Mouse (Mus musculus) cerebellum, postnatal 14 days (tissue): Measurements from ENCODE around the gene Hist1h2bn.
A peak's percentile ranks its signal among the peaks of the same experiment; 100 is the strongest.
"Not testable (repeated sequence)": the region's sequence is repeated elsewhere in the genome, so short reads cannot be mapped to it uniquely, and the experiment has no call there.

Source experiments
- DNase-seq, 2 experiments: peaks; one replicate each; pipeline ENCODE4 v3.0.0; 2021; ENCODE audit warnings: mixed read lengths in 2 of 2

Gene Hist1h2bn

DNA sequence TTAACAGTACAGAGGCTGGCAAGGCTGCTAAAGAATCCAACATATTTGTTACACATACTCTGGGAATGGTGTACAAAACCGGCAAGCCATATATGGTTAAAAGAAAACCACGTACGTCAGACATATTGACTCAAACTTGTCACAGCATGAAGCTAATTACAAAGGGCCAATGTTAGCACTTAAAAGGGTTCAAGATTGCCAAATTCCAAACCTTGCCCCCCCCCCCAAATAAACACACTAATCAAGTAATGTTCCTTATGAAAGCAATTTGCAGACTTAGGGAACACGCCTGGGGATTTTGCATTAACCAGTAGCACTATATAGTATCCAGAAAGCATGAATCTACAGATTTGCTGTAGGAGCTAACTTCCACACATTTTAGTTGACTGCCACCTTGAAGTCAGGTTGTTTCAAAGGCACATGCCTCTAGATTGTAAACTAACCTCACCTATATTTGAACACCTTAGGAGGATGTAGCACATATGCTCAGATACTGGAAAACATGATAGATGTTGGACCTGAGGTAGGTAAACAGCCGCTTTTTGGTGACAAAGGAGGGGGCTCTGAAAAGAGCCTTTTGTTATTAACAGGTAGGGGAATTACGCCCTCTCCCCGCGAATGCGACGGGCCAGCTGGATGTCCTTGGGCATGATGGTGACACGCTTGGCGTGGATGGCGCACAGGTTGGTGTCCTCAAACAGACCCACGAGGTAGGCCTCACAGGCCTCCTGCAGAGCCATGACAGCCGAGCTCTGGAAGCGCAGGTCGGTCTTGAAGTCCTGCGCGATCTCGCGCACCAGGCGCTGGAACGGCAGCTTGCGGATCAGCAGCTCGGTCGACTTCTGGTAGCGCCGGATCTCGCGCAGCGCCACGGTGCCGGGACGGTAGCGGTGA, 28.7 kb downstream of the Hist1h2bn start:
- peak; percentile 18 to 21 for DNase-seq

DNA sequence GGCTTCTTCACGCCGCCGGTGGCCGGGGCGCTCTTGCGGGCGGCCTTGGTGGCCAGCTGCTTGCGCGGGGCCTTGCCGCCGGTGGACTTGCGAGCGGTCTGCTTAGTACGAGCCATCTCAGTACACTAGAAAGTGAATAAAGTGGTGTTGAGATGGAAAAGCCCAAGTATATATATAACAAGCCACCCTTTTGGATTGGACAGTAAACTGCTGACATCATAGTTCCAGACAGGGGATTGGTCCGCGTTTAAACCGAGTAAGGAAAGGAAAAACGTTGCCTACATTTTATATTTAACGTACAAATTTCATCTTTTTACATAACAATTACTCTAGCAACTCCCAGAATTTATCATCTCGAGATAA, 29.3 kb downstream of the Hist1h2bn start, which contains the start of gene Hist1h3i:
Gene Hist1h3i, minus strand, starts transcription at position 116 of the 363 bp plus-strand sequence.
- DNase-seq, result peak; percentile 24 to 74

DNA sequence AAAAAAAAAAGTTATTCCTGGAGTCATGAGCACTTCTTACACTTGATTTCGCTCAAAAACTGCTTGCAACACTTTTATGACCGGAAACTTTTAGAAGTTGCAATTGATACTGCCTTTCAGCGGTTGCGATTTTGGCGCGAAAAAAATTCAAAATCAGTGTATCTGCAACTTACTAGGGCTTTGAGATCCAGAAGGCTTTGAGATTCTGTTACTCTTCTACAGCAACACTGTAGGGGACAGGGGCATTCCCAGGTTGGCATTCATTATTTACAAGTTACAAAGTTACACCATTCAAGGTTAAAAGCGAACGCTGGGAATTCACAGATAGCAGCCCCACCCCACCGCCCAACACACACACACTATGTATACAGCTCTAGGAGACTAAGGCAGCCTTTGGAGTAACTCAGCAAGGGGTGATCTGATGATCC, 29.8 kb downstream of the Hist1h2bn start:
- peak; percentile 23 to 36 for DNase-seq

DNA sequence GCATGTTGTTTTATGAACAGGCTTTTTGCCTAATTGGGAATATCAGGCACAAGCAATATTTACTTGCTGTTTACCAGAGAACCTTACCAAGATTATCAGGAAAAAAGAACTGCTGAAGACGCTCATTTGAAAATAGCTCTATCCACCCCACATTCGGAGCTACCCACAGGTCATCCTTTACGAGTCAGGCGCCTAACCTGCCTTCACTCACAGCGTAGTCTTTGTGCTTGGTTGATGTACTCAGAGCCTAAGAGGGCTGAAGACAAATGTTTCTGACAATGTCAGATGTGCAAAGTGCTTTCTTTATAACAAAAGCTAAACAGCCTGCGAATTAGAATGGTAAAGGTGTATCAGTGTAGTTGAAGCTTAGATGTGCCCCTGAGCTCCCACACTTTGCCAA, 30.4 kb downstream of the Hist1h2bn start:
- DNase-seq, result no peak

DNA sequence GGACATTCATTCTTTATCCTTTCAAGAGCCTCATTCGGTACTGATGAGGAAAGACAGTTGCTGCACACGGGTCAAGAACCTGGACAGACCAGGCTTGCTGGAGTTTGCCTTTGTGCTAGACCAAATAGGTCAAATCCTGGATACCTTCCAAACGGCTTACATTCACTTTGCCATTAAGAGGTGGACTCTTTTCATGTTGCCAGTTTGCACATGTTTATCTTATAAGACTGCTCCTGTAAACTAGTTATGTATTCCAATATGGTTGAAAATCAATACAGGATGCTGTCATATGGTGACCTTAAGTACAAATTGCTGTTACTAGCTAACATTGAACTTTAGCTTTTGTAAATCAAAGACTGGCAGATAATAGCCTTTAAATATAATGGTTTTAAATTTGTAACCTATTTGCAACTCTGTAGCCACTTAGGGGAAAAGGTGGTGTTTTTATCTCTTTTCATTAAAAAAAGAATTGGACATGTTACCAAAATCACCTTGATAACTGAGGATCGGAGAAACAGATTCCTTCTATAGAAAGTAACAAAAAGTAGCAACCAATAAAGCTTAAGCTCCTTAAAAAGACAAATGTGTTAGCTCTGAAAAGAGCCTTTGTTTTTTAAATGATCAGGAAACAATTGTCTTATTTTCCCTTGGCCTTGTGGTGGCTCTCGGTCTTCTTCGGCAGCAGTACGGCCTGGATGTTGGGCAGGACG, 32.4 kb downstream of the Hist1h2bn start:
- no peak for DNase-seq

DNA sequence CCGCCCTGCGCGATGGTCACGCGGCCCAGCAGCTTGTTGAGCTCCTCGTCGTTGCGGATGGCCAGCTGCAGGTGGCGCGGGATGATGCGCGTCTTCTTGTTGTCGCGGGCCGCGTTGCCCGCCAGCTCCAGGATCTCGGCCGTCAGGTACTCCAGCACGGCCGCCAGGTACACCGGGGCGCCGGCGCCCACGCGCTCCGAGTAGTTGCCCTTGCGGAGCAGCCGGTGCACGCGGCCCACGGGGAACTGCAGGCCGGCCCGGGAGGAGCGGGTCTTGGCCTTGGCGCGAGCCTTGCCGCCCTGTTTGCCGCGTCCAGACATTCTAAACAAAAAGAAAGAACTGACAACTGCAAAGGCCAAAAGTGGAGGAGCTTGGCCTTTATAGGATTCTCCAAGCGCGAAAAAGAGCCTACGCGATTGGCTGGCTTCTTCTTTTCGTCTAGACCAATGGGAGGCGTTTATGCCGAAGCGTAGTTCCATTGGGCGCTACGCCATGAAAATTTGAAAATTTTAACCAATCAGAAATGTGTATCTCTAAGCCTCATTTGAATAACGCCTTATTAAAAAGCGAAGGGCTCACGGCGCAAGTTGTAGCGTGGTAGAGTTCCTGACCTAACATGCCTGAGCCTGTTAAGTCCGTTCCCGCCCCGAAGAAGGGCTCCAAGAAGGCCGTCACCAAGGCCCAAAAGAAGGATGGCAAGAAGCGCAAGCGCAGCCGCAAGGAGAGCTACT, 33.1 kb downstream of the Hist1h2bn start, which contains the start of the genes Hist1h2an and Hist1h2bp:
Gene Hist1h2an, minus strand, starts transcription at position 320 of the 731 bp plus-strand sequence.
Gene Hist1h2bp, plus strand, starts transcription at position 563 of the 731 bp plus-strand sequence.
- DNase-seq, result peak; percentile 92 to 97

DNA sequence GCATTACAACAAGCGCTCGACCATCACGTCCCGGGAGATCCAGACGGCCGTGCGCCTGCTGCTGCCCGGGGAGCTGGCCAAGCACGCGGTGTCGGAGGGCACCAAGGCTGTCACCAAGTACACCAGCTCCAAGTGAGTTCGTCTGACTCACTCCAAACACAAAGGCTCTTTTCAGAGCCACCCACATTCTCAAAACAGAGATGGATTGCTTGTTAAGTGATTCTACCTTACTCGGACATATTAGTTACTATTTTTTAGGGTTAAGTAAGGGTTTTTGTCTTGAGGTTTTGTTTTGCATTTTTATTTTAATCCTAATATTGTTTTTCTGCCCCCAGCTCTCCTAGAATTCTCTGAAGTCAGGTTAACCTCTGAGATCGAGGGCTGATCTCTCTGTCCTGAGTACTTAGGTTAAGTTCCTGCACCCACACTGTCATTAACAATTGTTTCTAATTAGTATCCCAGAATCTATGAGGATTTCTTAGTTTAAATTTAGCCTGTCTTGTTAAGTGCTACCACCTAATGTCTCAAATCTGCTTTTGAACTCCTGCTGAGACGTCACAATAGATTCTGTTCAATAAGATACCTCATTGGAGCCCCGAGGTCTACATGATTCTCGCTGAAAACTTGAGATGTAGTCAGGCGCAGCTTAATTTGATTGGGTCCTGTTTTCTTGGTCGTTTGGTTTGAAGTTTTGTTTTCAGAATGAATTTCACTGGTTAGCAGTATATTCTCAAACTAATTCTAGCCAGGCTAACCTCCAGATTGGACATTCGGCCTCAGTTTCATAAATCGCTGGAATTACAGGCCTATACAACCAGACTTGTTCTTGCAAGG, 34.1 kb downstream of the Hist1h2bn start:
- no peak for DNase-seq

DNA sequence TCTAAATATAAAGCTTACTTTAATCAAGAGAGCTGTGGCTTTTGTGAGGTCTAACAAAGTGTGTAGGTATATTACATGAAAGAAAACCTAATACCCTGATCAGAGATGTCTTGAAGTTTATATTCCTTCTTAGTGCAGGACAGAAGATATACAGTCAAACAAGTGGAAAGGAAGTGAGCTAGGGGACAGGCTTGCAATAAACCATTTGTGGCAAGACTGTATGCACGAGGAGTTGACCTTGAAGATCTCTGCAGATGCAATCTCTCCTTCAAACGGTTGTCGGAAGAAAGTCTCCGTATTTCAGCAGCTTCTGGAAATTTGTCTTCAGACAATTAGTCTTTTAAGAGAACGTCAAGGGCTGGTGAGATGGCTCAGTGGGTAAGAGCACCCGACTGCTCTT, 36.0 kb downstream of the Hist1h2bn start:
- no peak for DNase-seq

DNA sequence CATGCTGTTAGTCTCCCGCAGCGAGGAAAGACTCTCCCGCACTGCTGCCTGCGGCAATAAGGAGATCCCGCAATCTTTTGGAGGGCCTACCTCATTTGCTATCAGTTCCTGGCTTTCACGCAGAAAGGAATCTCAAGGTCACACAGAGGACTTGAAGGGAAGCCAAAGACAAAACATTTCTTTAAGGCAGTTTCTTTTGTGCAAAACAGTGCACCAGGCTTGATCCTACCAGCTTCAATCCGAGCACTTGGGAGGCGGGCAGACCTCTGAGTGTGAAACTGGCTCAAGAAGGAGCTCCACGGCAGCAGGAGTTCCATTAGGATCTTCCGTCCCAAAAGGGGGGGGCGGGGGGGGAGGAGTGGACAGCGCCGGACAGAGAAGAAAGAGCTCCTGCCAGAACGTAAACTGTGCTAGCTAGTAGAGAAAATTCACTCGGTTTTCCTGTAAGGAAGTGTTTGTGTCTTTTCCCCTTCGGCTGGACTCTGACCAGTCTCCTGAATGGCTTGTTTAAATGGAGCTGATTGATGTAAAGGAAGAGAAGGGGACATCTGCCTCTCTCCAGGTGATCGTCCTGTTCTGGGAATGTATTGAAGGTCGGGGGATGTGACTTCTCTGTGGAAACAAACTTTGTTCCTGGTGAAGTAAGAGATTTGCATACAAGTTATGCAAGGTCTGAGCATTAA, 36.8 kb downstream of the Hist1h2bn start:
- DNase-seq, result peak; percentile 8 to 9

DNA sequence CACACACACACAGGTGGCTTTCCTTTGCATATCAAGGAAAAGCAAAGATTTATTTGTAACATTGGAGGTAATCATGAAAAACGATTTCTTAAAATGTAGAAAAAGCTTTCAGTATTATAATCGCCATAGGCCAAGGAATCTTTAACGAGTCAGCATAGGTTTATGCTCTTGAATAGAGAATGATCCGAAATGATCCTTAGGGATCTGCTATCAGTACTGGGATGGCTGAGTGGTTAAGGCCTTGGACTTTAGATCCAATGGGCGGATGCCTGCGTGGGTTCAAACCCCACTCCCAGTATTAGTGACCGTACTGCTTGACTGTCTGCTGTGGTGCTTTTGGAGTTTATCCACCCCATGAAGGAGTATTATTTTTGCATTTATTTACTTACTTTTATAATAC, 41.7 kb downstream of the Hist1h2bn start:
- DNase-seq, result no peak

DNA sequence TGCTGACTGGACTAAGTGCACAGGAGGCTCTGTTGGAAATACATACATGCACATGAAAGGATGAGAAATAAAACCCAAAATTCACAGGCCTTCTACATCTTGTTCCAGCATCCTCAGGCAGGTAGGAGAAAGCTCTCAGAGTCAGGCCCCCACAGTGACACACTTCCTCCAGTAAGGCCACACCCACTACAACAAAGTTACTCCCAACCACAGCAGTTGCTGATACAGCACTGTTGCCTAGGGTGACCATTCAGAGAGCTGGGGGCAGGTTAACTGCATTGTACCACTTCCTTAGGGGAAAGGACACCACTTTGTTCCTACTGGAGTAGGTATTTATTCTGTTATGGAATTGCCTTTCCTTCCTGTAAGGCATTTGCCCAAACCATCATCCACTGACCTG, 43.2 kb downstream of the Hist1h2bn start:
- not testable (repeated sequence) for DNase-seq

DNA sequence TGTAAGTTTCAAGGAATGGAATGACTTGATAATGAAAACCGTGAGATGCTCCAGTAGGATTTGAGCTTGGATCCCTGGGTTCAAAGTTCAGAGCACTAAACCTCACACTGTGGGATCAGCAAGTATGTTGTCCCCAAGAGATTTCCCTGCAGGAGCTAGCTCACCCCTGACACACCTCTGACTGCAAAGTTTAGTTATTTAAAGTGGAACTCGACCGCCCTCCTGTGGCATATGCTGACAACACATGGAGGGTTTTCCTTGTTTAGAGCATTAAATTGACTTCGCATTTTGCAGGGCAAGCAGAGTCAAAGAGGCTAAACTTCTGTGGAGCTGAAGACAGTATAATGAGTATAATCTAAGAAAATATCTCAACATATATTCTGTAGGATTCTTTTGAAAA, 49.1 kb downstream of the Hist1h2bn start:
- not testable (repeated sequence) for DNase-seq
